Mouse (Mus musculus): ENCODE measurements around the gene Lypd6b.

- TF ChIP-seq CTCF (IDR thresholded peaks at IDR 0.05; ENCODE audit: low read depth) (no peak), EP300 (IDR thresholded peaks at IDR 0.05; ENCODE audit: low read depth) (no peak)
Observed at GRCm38 (mm10) chr2:49832277-49832803, 44.9 kb downstream of the Lypd6b start.

Data from liver, embryonic 14.5 days (tissue).